Mouse (Mus musculus) frontal cortex, postnatal 25 days (tissue): Measurements from ENCODE around the gene Col16a1.
A peak's percentile ranks its signal among the peaks of the same experiment; 100 is the strongest.

Experiments used
- DNase-seq, 2 experiments: peaks; one replicate each; pipeline ENCODE4 v3.0.0; 2022; ENCODE audit warnings: low spot score in 2 of 2

Gene Col16a1

DNA sequence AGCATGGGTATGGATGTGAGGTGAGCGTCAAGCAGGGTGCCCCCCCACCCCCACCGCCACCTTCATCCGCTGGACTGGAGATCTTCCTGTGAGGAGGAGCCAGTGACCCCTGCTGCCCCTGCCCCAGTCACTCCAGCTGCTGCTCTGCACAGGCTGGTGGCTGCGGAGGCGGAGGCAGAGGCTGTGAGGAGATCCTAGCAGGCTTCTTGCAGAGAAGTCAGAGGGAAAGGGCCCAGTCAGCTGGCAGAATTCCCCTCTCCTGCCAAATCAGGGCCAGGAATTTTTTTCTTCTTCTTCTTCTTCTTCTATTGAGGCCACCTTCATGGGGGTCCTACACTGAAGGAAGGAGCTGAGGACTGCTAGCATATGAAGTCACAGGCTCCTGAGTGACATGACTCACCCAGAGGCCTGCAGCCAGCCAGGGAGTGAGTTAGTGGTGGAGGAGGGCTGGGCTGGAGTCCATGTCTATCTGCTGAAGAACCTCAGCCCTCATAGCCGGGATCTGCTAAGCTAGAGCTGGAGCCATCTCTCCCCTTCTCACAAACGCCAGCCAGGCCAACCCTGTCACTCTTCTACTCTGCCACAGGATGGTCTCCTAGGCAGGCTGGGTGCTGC lies 36.8 kb downstream of the Col16a1 start:
- no peak for DNase-seq

DNA sequence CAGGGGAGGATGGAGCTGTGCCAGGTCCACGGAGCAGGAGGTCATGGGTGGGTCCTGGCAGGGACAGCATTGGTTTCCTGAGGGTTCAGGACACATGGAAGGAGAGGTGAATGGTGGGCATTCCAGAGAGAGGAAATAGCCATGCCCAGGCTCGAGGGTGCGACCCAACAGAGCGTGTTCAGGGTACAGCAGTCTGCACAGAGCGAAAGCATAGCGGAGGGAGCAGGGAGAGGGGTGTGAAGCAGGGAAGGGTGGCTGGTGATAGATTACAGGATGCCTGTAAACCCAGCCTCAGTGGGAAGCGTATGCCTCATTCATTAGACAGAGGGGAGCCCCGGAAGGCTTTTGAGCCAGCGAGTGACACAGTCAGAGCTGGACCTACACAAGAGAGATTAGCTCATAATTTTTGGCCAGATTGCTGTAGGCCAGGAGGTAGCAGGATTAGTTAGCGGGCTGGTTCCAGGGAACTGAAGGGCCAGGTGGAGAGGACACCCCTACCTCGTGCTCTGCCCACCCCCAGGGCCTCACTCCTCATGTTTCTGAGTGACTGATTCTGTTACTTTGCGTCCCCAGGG lies 37.7 kb downstream of the Col16a1 start:
- DNase-seq: no peak

DNA sequence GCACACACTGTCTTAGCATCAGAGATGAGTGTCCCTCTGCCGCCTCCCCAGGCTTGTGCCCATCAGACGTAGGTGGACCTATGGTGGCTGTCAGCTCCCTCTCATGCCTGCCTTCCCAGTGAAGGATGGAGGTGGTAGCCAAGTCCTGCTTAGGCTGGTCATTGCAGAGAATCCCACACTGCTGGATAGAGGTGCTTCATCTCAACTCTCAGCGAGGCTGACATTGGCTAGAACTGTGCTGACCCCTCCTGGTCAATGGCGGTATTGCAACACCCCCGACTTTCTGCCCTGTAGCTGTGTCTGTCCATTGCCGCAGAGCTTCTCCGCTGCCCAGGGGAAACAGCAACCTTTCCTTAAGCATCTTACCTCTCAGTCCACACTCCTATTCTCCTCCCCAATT lies 39.7 kb downstream of the Col16a1 start:
- DNase-seq: peak; percentile 97 to 99

DNA sequence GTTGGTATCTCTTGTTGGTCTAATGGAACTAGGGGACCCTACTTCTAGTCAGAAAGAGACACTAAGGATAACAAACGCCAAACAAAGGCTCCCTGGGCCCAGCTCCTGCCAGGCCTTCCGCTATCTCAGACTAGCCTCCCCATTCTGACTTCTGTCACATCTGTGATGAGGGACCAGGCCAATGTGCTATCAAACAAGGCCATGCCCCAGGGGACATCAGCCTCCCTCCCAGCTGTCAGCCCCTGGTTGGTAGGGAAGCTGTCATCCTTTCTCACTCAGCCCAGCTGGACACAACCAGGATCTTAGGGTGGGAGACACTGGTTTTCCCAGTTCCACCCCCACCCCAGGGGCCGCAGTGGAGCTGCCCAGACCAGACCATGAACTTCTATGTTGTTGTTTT lies 47.5 kb downstream of the Col16a1 start:
- DNase-seq: no peak

DNA sequence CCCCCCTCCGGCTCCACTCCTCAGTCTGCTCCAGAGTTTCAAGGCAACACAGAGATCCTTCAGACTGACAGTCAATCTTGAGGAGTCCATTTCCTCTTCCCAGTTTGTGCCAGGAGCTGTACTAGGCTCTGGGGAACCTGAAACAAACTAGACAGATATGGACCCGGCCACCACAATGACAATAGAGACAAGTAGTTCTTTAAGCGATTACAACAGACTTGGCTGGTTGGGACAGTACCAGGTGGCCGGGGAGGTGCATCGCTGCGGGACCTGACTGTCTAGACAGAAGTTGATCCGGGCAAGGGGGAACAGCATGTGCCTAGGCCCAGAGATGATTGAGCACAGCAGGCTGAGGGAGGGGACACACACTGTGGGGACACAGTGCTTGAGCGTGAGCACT lies 53.5 kb downstream of the Col16a1 start:
- DNase-seq: no peak

DNA sequence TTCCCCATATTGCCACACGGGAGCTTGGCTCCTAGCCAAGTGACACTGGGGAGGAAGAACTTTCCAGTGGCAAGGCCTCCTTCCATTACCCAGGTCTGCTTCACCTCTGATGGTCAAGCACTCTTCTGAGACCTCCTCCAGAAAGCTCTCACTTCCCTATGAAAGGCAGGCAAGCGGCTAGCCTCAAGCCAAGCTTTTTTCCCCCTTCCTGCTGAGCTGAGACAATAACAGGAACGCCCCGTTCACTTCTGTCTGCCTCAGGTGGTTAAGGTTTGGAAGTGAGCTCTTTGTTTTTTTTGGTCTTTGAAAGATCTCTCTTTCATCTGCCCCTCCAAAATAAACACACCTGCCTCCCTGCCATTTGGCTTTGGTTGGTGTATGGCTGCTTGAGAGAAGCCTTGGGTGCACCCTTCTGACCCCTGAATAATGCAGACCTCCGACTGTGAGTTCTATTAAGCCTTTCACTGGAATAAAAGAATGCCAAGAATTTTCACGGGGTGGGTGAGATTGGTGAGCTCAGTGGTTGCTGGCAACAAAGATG lies 54.5 kb downstream of the Col16a1 start, which contains the start of gene Pef1:
Pef1 (plus strand) TSS at position 448 of the 541 bp plus-strand sequence.
- DNase-seq: no peak

DNA sequence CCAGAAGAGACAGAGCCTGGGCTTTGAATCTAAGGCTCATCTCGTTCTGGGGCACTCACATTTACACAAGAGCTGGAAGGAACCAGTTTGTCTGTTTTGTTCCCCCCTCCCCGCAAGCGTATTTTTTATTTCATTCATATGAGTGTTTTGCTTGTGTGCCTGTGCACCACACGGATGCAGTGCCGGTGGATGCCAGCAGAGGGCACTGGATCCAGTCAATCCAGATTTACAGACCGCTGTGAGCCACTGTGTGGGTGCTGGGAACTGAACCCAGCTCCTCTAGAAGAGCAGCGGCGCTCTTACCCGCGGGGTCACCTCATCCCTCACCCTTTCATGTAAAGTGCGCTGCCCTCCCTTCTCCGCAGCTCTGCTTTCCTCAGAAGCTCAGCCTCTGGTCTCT lies 56.0 kb downstream of the Col16a1 start:
- DNase-seq: no peak

DNA sequence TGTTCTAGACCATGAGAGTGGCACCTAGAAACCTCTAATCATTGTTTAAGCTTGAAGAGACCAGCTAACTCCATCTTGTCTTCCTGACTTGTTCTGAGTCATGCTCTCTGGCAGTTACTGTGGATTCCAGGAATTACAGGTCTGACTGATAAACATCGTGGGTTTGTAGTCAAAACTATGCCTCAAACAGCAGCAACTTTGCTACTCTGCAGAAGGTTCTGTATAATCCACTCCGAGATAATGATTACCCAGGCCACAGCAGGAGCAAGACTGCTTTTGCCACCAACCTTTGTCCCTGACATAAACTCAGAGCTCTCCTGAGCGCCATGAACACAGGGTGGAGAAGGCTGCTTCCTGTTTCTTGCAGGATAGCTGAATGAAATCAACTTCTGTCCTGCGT lies 56.9 kb downstream of the Col16a1 start:
- DNase-seq: no peak

DNA sequence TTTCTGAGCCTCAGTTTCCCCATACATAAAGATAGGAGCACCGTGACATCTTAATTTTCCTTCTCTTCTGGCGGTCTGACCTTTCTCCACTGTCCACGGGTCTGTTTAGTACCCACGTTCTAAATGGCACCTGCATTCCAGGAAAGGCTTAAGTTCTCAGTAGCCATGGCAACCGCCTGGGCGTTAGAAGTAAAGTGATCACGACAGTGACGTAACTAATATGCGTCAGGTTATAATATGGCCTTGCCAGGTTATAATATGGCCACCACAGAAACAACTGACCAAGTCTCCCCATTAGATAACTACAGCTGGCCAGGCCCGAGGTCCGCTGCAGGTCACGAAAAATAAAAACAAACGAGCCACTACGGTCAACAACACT lies 59.4 kb downstream of the Col16a1 start:
- DNase-seq: no peak

DNA sequence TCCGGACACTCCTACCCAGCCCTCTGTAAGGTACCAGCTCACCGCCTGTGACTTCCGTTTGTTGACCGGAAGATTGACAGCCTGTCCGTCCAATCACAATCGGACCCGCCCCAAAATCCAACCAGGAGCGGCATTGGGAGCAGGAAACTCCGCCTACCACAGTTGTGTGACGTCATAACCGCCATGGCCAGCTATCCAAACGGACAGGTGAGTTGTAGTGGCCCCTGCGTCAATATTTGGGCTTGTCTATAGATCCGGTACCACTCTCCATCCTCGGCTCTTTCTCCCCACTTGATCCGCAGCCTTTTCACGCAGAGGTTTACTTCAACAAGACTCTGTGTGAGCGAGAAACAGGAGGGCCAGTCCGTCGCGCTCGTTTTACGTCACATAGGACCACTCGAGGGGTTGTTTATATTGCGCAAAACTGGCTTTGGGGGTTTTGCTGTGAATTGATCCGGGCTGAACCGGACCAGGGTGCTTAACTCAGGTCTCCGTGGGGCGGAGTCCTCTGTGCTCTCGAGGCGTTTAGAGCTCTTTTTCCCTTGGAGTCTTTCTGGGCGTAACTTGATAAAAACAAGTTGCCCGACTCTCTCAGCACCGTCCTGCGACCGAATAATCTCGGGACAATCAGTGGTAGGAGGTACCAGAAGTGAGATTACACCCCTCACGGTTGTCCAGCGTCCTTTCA lies 59.9 kb downstream of the Col16a1 start:
- peak; percentile 100 for DNase-seq

DNA sequence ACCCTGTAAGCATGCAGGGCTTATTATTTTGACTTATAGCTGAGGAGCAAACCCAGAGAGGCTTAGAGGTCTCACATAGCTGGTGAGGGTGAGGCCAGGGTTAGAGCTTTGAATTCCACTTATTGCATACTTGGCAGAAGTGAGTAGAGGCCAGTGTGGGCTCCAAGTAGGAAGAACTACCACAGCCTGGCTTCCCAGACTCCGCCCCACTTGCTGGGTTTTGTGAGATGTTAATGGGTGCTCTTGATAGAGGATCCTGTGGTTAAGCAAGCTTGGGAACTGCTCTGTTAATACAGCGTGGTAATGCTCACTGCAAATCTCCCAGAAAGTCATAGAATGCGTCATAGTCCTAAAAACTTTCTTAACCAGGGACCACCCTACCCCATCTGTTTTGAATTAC lies 61.3 kb downstream of the Col16a1 start:
- no peak for DNase-seq

DNA sequence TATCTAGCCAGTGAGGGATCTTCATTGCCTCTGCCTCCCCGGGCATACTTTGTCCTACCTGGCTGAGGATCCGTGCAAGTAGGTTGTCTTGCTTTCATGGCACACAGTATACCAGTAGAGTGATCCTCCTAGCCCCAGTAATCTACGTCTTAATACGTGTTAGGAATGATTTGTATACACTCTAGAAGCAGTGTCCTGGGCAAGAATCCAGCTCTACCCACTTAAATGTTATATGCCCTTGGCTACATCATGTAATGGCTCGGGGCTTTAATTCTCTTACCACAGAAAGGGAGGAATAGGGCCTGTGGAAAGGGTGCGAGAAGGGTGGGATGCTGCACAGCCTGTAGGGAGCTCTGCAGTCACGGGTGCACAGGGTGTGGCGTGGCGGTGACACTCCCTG lies 62.0 kb downstream of the Col16a1 start:
- DNase-seq: no peak

DNA sequence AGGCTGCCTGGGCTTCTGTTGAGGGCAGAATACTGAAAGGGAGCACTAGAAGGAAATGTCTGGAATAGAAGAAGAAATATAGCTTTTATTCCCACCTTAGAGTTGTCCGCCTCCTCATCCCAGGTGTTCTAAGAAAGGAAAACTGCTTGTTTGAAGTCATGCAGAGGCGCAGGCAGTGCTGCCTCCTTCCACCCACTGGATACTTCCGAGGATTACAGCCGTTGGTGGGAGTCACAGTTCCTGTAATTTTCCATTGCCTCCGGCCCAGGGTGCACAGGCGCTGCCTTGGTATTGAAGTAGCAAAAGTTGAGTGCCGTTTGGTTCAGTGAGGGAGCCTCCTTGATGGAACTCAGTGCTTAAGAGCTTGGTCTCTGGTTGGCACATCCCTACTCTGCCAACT lies 62.5 kb downstream of the Col16a1 start:
- DNase-seq: no peak

DNA sequence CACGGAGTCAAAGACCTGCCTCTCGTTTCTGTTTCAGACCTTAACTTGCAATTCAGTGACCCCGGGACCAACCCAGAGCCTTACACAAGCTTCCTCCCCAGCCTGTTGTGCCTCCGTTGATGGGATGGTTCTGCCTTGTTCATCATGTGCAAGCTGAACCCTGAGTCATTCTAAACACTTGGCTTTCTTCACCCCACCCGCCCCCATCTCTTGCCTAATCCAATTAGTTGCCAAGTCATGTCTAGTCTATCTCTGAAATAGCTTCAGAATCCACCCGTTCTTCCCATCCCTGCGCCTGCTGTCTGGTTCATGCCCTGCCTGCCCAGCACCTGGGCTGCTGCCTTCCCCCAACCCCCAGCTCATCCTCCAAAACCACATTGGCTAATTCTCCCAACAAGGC lies 64.7 kb downstream of the Col16a1 start:
- DNase-seq: no peak

DNA sequence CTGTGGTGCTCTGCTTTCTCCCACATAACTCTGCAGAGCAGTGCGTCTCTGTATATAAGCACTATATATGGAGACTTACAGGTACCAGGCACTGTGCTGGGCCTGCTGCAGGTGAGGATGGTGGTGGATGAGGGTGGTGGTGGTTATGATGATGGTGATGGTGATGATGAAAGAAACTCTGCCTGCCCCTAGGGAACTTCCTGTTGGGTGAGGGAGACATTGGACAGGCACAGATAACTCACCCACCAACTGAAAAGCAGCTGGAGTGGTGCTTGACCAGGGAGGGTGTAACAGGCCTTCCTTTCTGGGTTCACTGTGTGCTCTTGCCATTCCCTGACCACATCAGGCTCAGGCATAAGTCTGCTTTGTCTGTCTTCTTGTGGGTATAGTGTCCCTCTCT lies 65.1 kb downstream of the Col16a1 start:
- DNase-seq: no peak

DNA sequence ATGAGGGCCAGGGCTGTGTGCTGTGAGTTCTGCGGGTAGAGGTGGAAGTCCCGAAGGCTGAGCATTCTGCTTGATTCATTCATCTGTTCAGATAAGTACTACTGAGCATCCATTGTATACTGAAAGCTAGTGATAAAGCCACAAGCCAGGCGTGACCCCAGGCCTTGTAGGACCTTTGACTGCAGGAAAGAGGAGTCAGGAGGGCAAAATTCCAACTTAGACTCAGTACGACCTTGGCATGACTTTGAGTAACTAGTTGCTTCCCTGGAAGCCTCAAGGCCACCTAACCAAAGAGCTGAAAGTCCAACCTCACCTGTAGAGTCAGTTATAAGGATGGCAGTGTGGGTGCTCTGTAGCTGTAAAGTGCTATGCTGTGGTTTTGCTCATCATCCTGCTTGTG lies 73.1 kb downstream of the Col16a1 start:
- no peak for DNase-seq

DNA sequence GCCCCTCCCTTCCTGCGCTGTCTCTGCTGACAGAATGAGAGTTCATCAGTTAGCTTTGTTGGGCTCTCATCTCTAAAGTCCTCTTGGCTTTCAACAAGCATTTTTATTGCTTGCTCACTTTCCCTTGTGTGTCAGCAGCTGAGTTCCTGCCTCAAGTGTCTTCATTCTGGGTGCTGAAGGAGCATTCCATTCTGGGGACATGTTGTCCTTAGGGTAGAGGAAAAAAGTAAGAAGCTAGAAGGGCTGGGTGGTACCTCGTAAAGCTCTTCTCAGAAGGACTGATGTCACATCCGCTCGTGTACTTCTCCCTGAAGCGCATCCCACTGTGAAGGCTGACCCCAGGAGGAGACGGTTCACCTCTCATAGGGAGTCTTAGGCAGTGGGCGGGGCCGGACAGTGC lies 73.9 kb downstream of the Col16a1 start:
- no peak for DNase-seq

DNA sequence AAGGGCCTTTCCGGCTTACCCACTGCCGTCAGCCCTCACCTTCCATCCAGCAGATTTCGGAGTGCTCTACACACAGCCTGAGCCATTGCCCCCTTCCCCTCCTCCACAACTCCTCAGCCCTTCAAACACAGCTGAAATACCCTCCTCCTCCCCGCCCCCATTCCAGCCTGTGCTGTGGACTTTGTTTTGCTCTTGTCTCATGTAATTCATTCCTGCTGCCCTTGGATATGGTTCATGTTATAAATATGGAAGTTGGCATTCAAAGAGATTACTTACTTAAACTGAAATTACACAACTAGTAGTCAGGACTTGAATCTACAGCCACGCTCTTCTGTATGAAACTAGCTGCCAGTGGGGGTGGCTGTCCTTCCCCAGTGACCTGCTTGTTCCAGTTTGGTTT lies 75.4 kb downstream of the Col16a1 start:
- no peak for DNase-seq

DNA sequence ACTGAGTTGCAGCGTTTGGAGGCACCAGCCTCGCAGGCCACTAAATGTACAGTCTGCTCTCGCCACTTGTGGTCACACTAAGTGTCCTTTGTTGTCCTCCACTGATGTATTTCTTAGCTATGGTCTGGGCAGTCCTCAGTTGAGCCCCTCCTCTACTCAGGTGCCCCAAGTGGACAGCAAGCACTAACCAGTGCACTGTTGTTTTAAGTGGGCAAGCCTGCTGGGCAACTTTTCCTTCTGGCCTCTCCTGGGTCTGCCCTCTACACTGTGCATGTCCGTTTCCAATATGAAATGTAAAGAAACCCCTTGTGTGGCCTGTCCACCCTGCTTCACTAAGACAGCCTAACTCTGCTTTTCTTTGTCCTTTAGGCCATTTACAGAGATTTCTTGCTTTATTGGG lies 76.5 kb downstream of the Col16a1 start:
- no peak for DNase-seq

DNA sequence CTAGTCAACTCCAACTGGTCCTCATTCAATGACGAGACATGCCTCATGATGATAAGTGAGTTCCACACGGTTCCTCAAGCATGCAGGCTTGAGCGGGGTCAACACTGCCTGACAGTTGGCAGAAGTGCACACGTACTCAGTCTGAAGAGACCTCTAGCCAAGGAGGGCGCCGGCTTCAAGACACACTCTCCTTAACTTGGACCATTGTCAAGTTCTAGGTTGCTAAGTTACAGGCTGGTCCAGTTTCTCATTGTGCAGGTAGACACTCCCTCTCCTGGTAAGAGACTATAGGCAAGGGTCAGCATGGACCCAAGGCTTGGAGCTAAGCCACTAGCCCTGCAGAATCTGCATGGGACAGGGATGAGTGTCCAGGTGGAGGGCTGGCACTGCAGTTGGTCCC lies 77.5 kb downstream of the Col16a1 start:
- DNase-seq: no peak

DNA sequence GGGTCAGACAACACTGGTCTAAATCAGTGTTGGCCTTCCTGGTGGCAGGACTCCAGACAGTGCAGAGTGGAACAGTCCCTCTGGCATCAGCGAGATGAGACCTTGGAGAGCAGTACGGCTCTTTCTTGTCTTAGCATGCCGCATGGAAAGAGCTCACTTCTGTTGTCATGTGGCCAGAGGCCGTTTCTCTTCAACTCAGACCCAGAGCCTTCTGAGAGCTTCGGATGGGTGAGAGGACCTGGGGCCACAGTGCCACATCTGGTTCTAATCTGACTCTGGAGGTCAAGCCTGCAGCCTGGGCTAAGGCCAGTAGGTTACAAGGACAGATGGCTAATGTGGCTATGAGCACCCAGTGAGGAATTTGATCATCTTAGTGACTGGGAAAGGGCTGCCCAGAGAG lies 78.3 kb downstream of the Col16a1 start:
- no peak for DNase-seq

DNA sequence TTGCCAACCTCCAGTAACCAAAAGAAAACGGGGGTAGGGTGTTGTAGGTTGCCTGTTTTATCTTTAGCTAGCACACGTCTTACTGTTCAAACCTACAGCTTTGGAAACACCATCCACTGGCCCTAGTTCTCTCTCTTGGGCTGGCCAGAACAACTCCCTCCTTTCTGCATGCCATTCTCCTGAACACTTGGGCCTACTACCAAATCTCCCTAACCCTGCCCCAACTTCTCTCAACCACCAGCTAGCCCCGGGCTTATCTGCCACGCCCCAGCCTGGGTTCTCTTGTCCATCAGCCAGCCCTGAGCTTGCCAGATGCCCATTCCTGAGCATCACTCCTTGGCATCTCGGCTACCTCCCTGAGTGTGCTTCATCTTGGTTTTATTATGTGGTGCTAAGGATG lies 81.3 kb downstream of the Col16a1 start:
- no peak for DNase-seq

DNA sequence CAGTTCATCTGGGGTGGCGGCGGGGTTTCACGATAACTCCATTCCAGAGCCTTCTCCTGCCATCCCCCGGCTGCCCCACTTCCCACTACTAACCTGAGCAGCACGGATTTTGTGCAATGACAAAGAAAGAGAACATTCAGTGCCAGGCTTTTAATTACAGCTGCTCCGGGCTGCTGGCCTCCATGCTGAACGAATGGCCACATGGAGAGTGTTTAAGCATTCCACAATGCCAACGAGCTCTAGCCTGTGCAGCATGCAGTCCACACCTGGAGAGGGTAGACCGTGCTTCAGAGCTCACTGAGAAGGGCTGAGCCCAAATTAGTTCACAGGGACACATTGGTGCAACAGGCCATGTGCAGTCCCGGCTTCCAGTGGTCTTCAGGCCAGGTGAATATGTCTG lies 82.4 kb downstream of the Col16a1 start:
- no peak for DNase-seq
